Mouse (Mus musculus): Measurements from ENCODE around the gene Cttnbp2nl.

Cttnbp2nl gene

GRCm38 (mm10) chr3:105012696-105013313 is 40.1 kb downstream of the Cttnbp2nl start:
- peak; percentile 94 for DNase-seq

- DNase-seq = no peak
Measured at GRCm38 (mm10) chr3:105011883-105012282, 41.1 kb downstream of the Cttnbp2nl start.

DNA sequence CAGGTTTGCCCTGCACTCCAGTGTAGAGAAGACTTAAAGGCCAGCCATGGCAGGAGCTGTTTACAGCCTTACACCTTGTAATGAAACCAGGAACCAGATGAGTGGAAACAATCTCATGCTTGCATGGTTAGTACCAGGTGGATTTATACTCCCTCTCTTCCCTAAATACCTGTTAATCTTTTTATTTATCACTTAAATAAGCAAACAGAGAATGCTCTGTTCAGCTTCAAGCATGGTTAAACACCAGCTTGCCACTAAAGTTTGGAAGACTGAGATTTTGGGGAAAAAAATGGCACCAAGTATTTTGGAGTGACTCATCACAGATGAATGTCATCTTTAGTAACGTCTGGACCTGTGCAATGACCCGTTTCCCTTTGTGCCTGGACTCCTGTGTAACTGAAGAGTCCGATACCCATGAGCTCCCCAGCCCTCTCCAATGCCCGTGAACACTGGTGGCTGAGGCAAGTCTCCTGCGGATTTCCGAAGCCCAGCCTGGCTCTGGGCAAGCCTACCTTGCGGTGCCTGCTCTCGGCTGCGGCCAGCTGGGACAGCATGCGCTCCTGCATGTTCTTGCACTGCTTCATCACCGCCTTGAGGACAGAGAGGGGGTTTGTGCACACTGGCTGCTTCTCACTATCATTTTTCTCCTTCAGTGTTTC is 42.1 kb downstream of the Cttnbp2nl start:
- no peak for DNase-seq

DNA sequence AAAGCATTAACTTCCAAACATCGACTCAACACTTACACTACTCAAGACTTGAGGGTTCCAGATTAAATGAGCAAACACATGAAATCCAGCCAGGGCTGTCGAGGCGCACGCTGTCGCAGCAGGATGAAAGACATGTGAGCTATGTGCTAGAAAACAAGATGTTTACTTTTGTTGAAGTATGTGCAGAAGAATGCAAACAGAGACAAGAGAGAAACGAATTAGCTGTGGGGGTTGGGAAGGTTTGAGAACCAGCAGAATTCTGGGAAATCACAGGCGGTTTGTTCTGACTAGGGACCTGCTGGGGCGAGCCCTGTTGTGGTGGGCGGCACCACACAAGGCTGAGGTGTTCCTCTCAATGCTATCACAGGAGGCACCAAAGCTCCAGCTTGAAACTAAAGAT is 44.9 kb downstream of the Cttnbp2nl start:
- DNase-seq = no peak

GRCm38 (mm10) chr3:105006101-105006500 is 46.8 kb downstream of the Cttnbp2nl start:
- peak; percentile 29 for DNase-seq

- DNase-seq = peak; percentile 92
Measured at GRCm38 (mm10) chr3:105005561-105006065, 47.3 kb downstream of the Cttnbp2nl start.

DNA sequence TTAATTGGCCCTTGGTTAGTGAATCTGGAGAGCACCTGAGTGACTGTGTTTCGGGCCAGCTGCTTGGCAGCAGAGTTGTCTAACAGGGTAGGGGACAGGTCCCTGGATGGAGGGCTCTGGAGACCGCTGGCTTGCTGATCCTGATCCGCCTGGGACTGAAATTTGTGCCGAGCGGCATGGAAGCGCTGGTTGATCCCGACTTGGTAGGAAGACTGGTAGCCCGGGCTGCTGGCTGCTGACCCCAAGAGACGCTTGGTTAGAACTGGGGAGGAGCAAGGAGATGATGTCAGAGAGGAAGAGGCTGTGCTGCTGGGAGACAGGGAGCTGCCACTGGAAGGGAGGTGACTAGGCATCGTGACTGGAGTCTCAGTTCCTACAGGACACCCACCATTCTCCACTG is 47.9 kb downstream of the Cttnbp2nl start:
- peak; percentile 93 for DNase-seq

- peak; percentile 72 for DNase-seq
Measured at GRCm38 (mm10) chr3:105003960-105004463, 48.9 kb downstream of the Cttnbp2nl start.

- peak; percentile 95 for DNase-seq
Measured at GRCm38 (mm10) chr3:105001374-105001773, 51.6 kb downstream of the Cttnbp2nl start.

DNA sequence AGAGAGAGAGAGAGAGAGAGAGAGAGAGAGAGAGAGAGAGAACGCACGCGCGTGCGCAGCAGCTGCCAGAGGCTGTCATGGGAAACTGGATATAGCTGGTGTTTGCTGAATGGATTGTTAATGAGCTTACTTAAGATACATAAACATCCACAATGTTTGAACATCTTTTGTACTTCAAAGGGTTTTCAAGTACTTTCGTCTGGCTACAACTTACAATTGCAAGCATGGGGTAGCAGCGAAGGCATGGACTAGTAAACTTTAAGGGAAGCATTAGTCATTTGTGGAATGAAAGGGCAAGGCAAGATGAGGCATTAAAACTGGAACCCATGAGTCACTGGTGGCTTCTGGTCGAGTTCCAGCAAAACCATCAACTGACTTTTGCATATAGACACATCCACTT is 52.4 kb downstream of the Cttnbp2nl start:
- DNase-seq = peak; percentile 70

GRCm38 (mm10) chr3:104997563-104997962 is 55.4 kb downstream of the Cttnbp2nl start:
- DNase-seq = peak; percentile 90

DNA sequence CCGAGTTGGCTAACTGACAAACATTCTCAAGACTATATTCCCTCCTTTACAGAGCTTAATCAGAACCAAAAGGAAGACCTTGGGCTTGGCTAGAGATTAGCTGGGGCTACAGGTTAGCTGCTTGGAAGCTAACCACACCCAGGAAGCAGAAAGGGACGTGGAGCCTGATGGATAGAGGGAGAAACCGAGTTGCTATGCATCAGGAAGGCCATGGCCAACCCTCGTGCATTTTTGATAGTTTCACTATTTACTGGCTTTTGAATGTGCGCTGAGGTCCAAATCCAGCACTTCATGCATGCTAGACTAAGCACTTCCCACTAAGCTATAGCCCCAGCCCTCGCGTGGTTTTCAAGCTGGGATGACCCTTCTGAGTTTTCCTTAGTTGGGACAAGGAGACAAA is 57.2 kb downstream of the Cttnbp2nl start:
- peak; percentile 83 for DNase-seq

- DNase-seq = peak; percentile 92
Measured at GRCm38 (mm10) chr3:104994415-104994841, 58.5 kb downstream of the Cttnbp2nl start.

GRCm38 (mm10) chr3:104993800-104994199 is 59.1 kb downstream of the Cttnbp2nl start:
- peak; percentile 95 for DNase-seq

GRCm38 (mm10) chr3:104992709-104993388 is 60.1 kb downstream of the Cttnbp2nl start:
- DNase-seq = peak; percentile 98

DNA sequence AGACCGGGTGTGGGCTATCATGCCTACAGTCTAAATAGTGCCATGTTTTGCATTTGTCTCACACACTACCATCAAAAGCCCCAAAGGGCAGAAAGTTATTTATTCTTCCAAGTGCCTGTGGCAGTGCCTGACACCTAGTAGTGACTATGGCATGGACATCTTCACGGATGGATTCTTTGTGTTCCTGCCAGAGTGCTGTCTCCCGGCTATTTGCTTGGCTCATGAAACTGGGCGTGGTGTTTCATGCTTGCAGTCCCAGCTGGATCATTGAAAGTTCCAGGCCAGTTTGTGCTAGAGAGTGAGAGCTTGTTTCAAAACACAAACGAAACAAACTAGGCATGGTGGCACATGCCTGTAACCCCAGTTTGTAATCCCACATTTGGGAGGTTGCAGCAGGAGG is 61.2 kb downstream of the Cttnbp2nl start:
- DNase-seq = peak; percentile 93

DNA sequence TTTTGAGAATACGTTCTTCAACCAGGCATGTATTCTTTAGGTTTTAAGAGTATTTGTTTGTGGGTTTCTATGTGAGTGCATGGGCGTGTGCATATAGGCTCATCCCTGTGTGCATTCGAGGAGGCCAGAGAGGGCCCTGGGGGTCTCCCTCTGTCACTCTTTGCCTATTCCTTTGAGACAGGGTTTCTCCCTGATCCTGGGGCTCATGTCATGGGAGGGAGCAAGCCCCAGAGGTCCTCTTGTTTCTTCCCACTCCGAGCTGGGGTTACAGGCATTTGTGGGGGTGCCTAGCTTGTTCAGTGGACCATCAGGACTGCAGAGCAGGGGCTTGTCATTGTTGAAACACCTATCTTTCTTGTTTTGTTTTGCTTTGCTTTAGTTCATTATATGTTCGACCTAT is 65.1 kb downstream of the Cttnbp2nl start:
- DNase-seq = no peak

DNA sequence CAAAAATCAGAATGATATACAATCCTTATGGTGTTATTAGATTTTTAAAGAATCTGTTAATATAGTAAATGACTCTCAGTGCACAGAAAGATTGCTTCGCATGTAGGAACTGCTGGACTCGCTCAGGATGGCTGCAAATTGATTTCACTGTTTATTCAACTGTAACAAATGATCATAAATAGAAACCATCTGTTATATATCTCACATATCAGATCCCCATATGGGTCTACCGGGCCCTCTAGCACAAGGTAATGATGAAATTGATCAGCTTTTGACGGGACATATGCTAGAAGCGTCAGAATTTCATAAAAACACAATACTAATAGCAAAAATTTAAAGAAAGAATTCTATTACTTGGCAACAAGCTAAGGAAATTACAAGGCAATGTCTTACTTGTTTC is 73.2 kb downstream of the Cttnbp2nl start:
- DNase-seq = no peak

DNA sequence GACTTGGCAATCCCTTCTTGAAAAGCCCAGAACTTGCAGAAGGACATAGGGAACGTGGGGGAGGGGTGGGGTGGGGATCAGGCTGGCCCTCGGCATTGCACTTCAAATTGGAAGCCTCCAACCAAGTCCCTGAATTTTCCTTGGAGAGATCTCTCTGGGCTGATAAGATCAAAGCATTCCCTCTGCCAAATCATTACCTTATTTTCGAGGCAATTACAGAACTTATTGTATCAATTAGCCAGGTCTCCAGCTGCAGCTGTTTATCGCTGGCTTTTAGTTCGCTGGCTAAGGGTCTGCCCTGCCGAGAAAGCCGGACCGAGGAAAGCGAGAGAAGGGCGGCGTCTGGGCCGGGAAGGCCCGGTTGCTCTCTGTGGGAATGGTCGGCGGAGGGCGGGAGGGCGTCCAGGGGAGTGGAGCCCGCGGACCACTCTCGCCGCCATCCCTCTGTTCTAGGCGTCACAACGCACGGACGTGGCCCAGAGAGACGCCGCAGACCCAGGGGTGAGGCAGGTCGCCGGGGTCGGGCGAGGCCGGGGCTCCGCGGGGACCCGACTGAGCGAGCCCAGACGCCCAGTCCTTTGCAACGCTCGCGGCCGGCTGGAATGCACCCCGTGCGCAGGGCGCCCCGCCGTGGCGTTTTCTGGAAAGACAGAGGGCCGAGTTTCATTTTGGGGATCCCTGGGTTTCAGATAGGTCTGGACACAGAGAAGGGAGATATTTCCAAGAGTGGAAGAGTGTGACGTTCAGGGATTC is 85.2 kb downstream of the Cttnbp2nl start:
- DNase-seq = peak; percentile 99

DNA sequence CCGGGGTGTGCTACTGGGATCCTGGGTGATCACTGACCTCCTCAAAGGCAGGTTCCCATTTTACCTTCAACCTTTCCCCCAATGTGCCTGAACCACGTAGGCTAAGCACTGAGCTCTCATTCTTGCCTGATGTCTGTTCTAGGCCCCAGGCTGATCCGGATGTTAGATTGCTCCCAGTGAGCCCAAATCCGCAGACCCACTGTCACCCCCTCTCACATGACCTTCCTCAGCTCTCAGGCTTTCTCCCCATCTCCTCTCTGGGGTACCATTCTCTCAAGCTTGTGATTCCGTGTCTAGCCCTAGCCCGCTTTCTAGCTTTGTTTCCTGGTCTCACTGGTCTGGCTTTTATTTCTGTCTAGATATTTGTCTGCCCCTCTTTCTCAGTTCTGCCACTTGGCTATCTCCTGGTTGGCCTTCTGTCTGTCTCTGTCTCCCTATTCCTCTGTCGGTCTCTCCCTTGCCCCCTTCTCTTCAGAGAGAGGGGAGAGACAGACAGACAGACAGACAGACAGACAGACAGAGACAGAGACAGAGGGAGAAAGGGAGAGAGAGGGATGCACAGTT is 86.9 kb downstream of the Cttnbp2nl start:
- DNase-seq = peak; percentile 58

- DNase-seq = peak; percentile 81
Measured at GRCm38 (mm10) chr3:104965070-104965855, 87.7 kb downstream of the Cttnbp2nl start.

Measured in heart, adult 11 months (tissue).